In the genomic region with DNA sequence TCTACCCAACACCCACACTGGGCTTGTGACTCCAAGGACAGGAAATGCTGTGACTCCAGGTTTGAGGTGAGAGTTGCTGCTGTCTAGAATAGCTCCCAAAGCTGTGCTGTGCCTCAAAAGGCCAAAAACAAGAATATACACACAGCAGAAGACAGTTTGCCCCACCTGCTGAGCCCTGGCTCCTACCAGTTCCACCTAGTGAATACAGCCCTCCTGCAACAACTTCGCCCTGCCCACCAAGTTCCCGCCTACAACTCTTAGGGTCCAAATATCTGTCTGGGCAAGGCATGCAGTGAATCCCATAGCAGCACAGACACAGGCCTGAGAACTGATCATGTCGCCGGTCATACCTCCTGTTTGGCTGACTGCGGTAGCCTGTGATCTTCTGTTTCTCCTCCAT, we compare ENCODE assay signal across 29 mouse cellular contexts. TPM values are rescaled to one million over a fixed set of nuclear protein-coding genes. Genes with fewer than 3 reads are reported as not detected.
"Had no signal": no experiment of that assay in that cellular context is flagged by ENCODE, and none has a peak within 500 bp of the region (broad histone marks: within the 10 kb centered on the region; RNA-seq: fewer than 3 reads in every experiment).

No protein-coding gene starts in this region.

- H3K4me1 ChIP-seq: intestine, embryonic 15.5 days; limb, embryonic 12.5 days; limb, embryonic 15.5 days; liver, embryonic 13.5 days had no signal

- H3K27me3 ChIP-seq: intestine, embryonic 15.5 days; limb, embryonic 12.5 days; limb, embryonic 15.5 days; liver, embryonic 13.5 days had no signal

- H3K9me3 ChIP-seq: intestine, embryonic 15.5 days; limb, embryonic 15.5 days; liver, embryonic 13.5 days had no signal

- DNase-seq: layer of hippocampus, postnatal 36 days; left cerebral cortex, postnatal 4 days; liver, embryonic 13.5 days; lung, adult 2 months; lung, postnatal 14 days; lung, postnatal 4 days; midbrain, embryonic 14.5 days; thymus, adult 18-20 months; thymus, postnatal 36 days had no signal

- H3K36me3 ChIP-seq: intestine, embryonic 15.5 days; limb, embryonic 12.5 days; limb, embryonic 15.5 days; liver, embryonic 13.5 days had no signal

- ATAC-seq: intestine, embryonic 15.5 days had no signal

- H3K9ac ChIP-seq: intestine, embryonic 15.5 days; limb, embryonic 12.5 days; limb, embryonic 15.5 days; liver, embryonic 13.5 days had no signal

- H3K27ac ChIP-seq: intestine, embryonic 15.5 days; kidney, postnatal 0 days; left cerebral cortex, adult 2 months; limb, embryonic 12.5 days; limb, embryonic 15.5 days; liver, embryonic 13.5 days had no signal

- H3K4me3 ChIP-seq: intestine, embryonic 15.5 days; left cerebral cortex, adult 2 months; limb, embryonic 12.5 days; limb, embryonic 15.5 days; liver, embryonic 13.5 days had no signal

- H3K4me2 ChIP-seq: intestine, embryonic 15.5 days; limb, embryonic 12.5 days; limb, embryonic 15.5 days; liver, embryonic 13.5 days; midbrain, embryonic 11.5 days had no signal

RNA-seq across cellular contexts. Expression of gene Ces2h, which starts 16.5 kb away (rescaled TPM):
- total RNA-seq: layer of hippocampus, adult 8-10 months; layer of hippocampus, postnatal 10 days; layer of hippocampus, postnatal 36 days; left cerebral cortex, adult 2 months; left cerebral cortex, postnatal 14 days; left cerebral cortex, postnatal 4 days; megakaryocyte progenitor cell, adult 5-6 weeks; megakaryocyte-erythroid progenitor cell, adult 5-6 weeks; midbrain, postnatal 0 days had no signal
- polyA plus RNA-seq: intestine, embryonic 15.5 days; kidney, postnatal 0 days; limb, embryonic 12.5 days; limb, embryonic 15.5 days; liver, embryonic 13.5 days; liver, embryonic 16.5 days; lung, adult 2 months; lung, embryonic 16.5 days; midbrain, embryonic 11.5 days; midbrain, embryonic 14.5 days; midbrain, postnatal 0 days; neural tube, embryonic 11.5 days; neural tube, embryonic 14.5 days; spleen, adult 2 months; stomach, embryonic 16.5 days; urinary bladder, adult 2 months had no signal

RNA-seq across cellular contexts. Expression of gene Ces2g, which starts 22.6 kb away (rescaled TPM):
- total RNA-seq: layer of hippocampus, postnatal 36 days had no signal
- polyA plus RNA-seq: limb, embryonic 12.5 days; midbrain, embryonic 14.5 days; neural tube, embryonic 11.5 days; neural tube, embryonic 14.5 days had no signal

RNA-seq across cellular contexts. Expression of gene Ces2f, which starts 37.0 kb away (rescaled TPM):
- total RNA-seq: layer of hippocampus, adult 8-10 months; layer of hippocampus, postnatal 10 days; layer of hippocampus, postnatal 36 days; left cerebral cortex, adult 2 months; left cerebral cortex, postnatal 14 days; left cerebral cortex, postnatal 4 days; megakaryocyte progenitor cell, adult 5-6 weeks; megakaryocyte-erythroid progenitor cell, adult 5-6 weeks had no signal
- polyA plus RNA-seq: intestine, embryonic 15.5 days; kidney, postnatal 0 days; limb, embryonic 12.5 days; liver, embryonic 13.5 days; liver, embryonic 16.5 days; lung, embryonic 16.5 days; midbrain, embryonic 11.5 days; midbrain, embryonic 14.5 days; midbrain, postnatal 0 days; neural tube, embryonic 11.5 days; neural tube, embryonic 14.5 days; spleen, adult 2 months; testis, adult 2 months had no signal

RNA-seq across cellular contexts. Expression of gene Ces2e, which starts 58.1 kb away (rescaled TPM):
- total RNA-seq: layer of hippocampus, adult 8-10 months; layer of hippocampus, postnatal 36 days; left cerebral cortex, adult 2 months; left cerebral cortex, postnatal 4 days; megakaryocyte progenitor cell, adult 5-6 weeks; megakaryocyte-erythroid progenitor cell, adult 5-6 weeks; midbrain, postnatal 0 days had no signal
- polyA plus RNA-seq: limb, embryonic 12.5 days; midbrain, embryonic 11.5 days; midbrain, embryonic 14.5 days; midbrain, postnatal 0 days; neural tube, embryonic 11.5 days; neural tube, embryonic 14.5 days had no signal
